ENCODE assay signal across 8 mouse cellular contexts in the genomic region with DNA sequence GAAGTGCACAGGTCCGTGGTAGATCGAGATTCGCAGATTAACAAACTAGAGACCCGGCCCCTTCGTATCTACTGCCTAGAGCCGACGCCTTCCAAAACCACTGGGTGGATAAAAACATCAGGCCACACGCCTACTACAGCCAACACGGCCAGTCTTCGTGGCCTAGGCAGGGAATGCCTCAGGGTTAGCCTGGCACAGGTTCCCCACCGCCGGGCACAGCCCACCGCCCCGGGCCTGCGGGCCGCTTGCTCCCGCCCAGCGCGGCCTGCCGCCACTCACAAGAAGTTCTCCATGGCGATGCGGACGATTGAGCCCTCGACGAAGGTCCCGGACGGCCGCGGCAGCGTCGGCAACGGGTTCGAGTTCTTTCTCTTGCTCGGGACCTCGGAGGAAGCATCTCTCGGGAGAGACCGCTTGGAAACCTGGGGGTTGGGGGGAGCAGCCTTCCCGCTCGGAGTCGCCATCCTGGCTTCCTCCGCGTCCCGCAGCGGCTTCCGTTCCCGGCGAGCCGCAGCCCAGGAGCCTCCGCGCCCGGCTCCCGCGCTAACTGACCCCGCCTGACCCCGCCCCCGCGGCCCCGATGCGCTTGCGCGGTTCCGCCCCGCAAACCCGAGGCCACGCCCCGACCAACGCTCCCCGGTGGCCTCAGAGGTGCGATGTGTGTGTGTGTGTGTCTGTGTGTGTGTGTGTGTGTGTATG. TPM values are rescaled to one million over a fixed set of nuclear protein-coding genes. Genes with fewer than 3 reads are reported as not detected.
A peak's percentile ranks its signal among the peaks of the same experiment; 100 is the strongest.
DNase-seq lines count a peak whose midpoint lies in the region; ATAC-seq and TF ChIP-seq lines count a peak whose summit lies in the region.

Smc5 (minus strand) TSS at position 543 of the 699 bp plus-strand sequence.

- peak; percentile 91 for DNase-seq in CD4-positive helper T cell, adult 2 months (ENCODE audit: low read depth, low spot score)
- DNase-seq in brain, embryonic 14.5 days (ENCODE audit: low read depth), result peak; percentile 93
- peak; percentile 94 for DNase-seq in liver
- peak; percentile 72 to 87 for DNase-seq in monocyte, adult 2 months (ENCODE audit: low read depth in 1 of 2, low spot score in 2 of 2)
- DNase-seq in spleen, postnatal 14 days (ENCODE audit: low spot score in 2 of 2), result peak; percentile 93 to 95

- H3K36me3 ChIP-seq in heart, embryonic 11.5 days (ENCODE audit: control insufficient read depth, insufficient read depth, low read length), result peaks cover 1% of the 10 kb centered on the region
- H3K36me3 ChIP-seq in kidney, embryonic 16.5 days (ENCODE audit: insufficient read depth, low read length), result peaks cover 2% of the 10 kb centered on the region

- peak within 1 kb of the TSS; percentile 64 for H3K27ac ChIP-seq in heart, embryonic 11.5 days (ENCODE audit: low read depth, low read length)
- peak within 1 kb of the TSS; percentile 76 for H3K27ac ChIP-seq in kidney, embryonic 16.5 days (ENCODE audit: low read length)

- peaks cover 9% of the 10 kb centered on the region for H3K4me1 ChIP-seq in heart, embryonic 11.5 days (ENCODE audit: control insufficient read depth, insufficient read depth, low read length)
- peaks cover 9% of the 10 kb centered on the region for H3K4me1 ChIP-seq in kidney, embryonic 16.5 days (ENCODE audit: insufficient read depth, low read length)

- peak within 1 kb of the TSS; percentile 92 for H3K9ac ChIP-seq in heart, embryonic 11.5 days (ENCODE audit: low read depth, low read length)
- H3K9ac ChIP-seq in kidney, embryonic 16.5 days (replicated peaks; ENCODE audit: low read length), result peak within 1 kb of the TSS; percentile 91

- no peak for TF ChIP-seq CTCF in brain, embryonic 14.5 days (IDR thresholded peaks at IDR 0.05; ENCODE audit: borderline replicate concordance, extremely low read depth, insufficient read depth, insufficient read length)

- peak within 1 kb of the TSS; percentile 83 for H3K4me3 ChIP-seq in heart, embryonic 11.5 days (ENCODE audit: low read depth, low read length)
- H3K4me3 ChIP-seq in kidney, embryonic 16.5 days (ENCODE audit: low read length), result peak within 1 kb of the TSS; percentile 87

- peak; percentile 79 for TF ChIP-seq POLR2A in brain, embryonic 14.5 days (IDR thresholded peaks at IDR 0.05; ENCODE audit: borderline replicate concordance, extremely low read depth, insufficient read depth, insufficient read length, poor library complexity, severe bottlenecking)

- peak; percentile 96 for ATAC-seq in erythroblast, adult 5-6 weeks (replicated peaks; ENCODE audit: low FRiP score, poor library complexity, severe bottlenecking)
- ATAC-seq in heart, embryonic 11.5 days (replicated peaks; ENCODE audit: insufficient number of reproducible peaks, low FRiP score, low TSS enrichment), result peak; percentile 90
- peak; percentile 97 for ATAC-seq in kidney, embryonic 16.5 days (ENCODE audit: low FRiP score, low TSS enrichment)

- no peaks in the 10 kb centered on the region for H3K9me3 ChIP-seq in heart, embryonic 11.5 days (replicated peaks; ENCODE audit: control insufficient read depth, low read length)
- no peaks in the 10 kb centered on the region for H3K9me3 ChIP-seq in kidney, embryonic 16.5 days (ENCODE audit: low read length)

- no peaks in the 10 kb centered on the region for H3K27me3 ChIP-seq in heart, embryonic 11.5 days (ENCODE audit: control insufficient read depth, insufficient read depth, low read length)
- H3K27me3 ChIP-seq in kidney, embryonic 16.5 days (ENCODE audit: insufficient read depth, low read length), result no peaks in the 10 kb centered on the region

- peak within 1 kb of the TSS; percentile 77 for H3K4me2 ChIP-seq in heart, embryonic 11.5 days
- H3K4me2 ChIP-seq in kidney, embryonic 16.5 days (replicated peaks; ENCODE audit: low read depth, low read length), result peak within 1 kb of the TSS; percentile 72

- under 1% methylated on average over 68 of the region's 69 CpGs for WGBS in heart, embryonic 11.5 days (ENCODE audit: insufficient replicate concordance)
- under 1% methylated on average over 63 of the region's 69 CpGs for WGBS in kidney, embryonic 16.5 days

RNA-seq across cellular contexts. Expression of gene Smc5, which starts in this region (rescaled TPM):
- 40.9 and 46.3 TPM in 2 replicates for polyA plus RNA-seq in brain, embryonic 14.5 days (2012; rRNA removed)
- total RNA-seq in erythroblast, adult 5-6 weeks (2015; ENCODE audit: low replicate concordance), result 16.5 and 32.3 TPM in 2 replicates
- 27.9 and 52.0 TPM in 2 replicates for total RNA-seq in erythroblast, adult 5-6 weeks (2017; ENCODE audit: low replicate concordance)
- polyA plus RNA-seq in heart, embryonic 11.5 days (2014; fragmentation: Nextera tagmentation; extraction: Ambion mirVana), result 34.1 and 36.4 TPM in 2 replicates
- 27.6 and 32.2 TPM in 2 replicates for polyA plus RNA-seq in kidney, embryonic 16.5 days (2015; fragmentation: Nextera tagmentation; extraction: Ambion mirVana)

Comparison
In these comparisons a context has a peak if more than half of its experiments do, and no peak if none do; other contexts are left out.
1. Peak in every context shown above with its lines: DNase-seq, ATAC-seq, H3K4me3 ChIP-seq and H3K27ac ChIP-seq.